In genomic region chr4:101551425-101551824, GRCm38 (mm10) we compare ENCODE assay signal across 14 mouse cellular contexts. TPM values are rescaled to one million over a fixed set of nuclear protein-coding genes. Genes with fewer than 3 reads are reported as not detected.
A peak's percentile ranks its signal among the peaks of the same experiment; 100 is the strongest.
DNase-seq lines count a peak whose midpoint lies in the region; ATAC-seq and TF ChIP-seq lines count a peak whose summit lies in the region.
"Had no signal": no experiment of that assay in that cellular context is flagged by ENCODE, and none has a peak within 500 bp of the region (broad histone marks: within the 10 kb centered on the region; RNA-seq: fewer than 3 reads in every experiment).

No protein-coding gene starts in this region.

- no peaks in the 10 kb centered on the region for H3K9me3 ChIP-seq in E14TG2a.4 (ENCODE audit: low read length)
- H3K9me3 ChIP-seq in forebrain, embryonic 11.5 days (ENCODE audit: control insufficient read depth, low read length) = no peaks in the 10 kb centered on the region
- no peaks in the 10 kb centered on the region for H3K9me3 ChIP-seq in hindbrain, embryonic 12.5 days (replicated peaks)
- no peaks in the 10 kb centered on the region for H3K9me3 ChIP-seq in midbrain, embryonic 13.5 days
- H3K9me3 ChIP-seq in lung, postnatal 0 days (ENCODE audit: low read length) = no peaks in the 10 kb centered on the region
- H3K9me3 ChIP-seq: G1E; heart, embryonic 15.5 days; stomach, embryonic 15.5 days had no signal

- peak overlapping the region; percentile 83 for H3K4me3 ChIP-seq in E14TG2a.4 (replicated peaks; ENCODE audit: low read length)
- H3K4me3 ChIP-seq in forebrain, embryonic 11.5 days (ENCODE audit: low read depth, low read length) = peak overlapping the region; percentile 3; the same call in 1 of the 2 replicates
- peak overlapping the region; percentile 48 for H3K4me3 ChIP-seq in hindbrain, embryonic 12.5 days
- H3K4me3 ChIP-seq in midbrain, embryonic 13.5 days (replicated peaks) = peak overlapping the region; percentile 65
- H3K4me3 ChIP-seq in lung, postnatal 0 days (ENCODE audit: low read depth, low read length) = no peak overlapping the region
- H3K4me3 ChIP-seq: erythroblast, embryonic 14.5 days had no signal

- H3K4me1 ChIP-seq in E14TG2a.4 (replicated peaks; ENCODE audit: low read depth, low read length) = peaks cover 26% of the 10 kb centered on the region
- no peaks in the 10 kb centered on the region for H3K4me1 ChIP-seq in forebrain, embryonic 11.5 days (replicated peaks; ENCODE audit: control insufficient read depth, insufficient read depth, low read length)
- H3K4me1 ChIP-seq in hindbrain, embryonic 12.5 days = peaks cover 11% of the 10 kb centered on the region
- peaks cover 25% of the 10 kb centered on the region for H3K4me1 ChIP-seq in midbrain, embryonic 13.5 days (replicated peaks)
- 0 out of 2 replicates have a peak, but pooled peaks cover 4% of the 10 kb centered on the region for H3K4me1 ChIP-seq in lung, postnatal 0 days (ENCODE audit: insufficient read depth, low read depth, low read length)

- TF ChIP-seq EP300 in lung, postnatal 0 days (IDR thresholded peaks at IDR 0.05) = no peak

- no peak for DNase-seq in forebrain, embryonic 11.5 days (ENCODE audit: low spot score)
- no peak for DNase-seq in lung, postnatal 0 days (ENCODE audit: low spot score)
- no peak for DNase-seq in layer of hippocampus, adult 11-12 months (ENCODE audit: low spot score)
- no peak for DNase-seq in kidney, adult 8-10 months
- no peak for DNase-seq in adipocyte (ENCODE audit: low spot score)

- H3K9ac ChIP-seq in forebrain, embryonic 11.5 days (ENCODE audit: low read length) = no peak overlapping the region
- H3K9ac ChIP-seq in hindbrain, embryonic 12.5 days = peak overlapping the region; percentile 74; the same call in 1 of the 2 replicates
- peak overlapping the region; percentile 78 for H3K9ac ChIP-seq in midbrain, embryonic 13.5 days (replicated peaks)
- H3K9ac ChIP-seq in lung, postnatal 0 days (replicated peaks; ENCODE audit: low read depth) = no peak overlapping the region
- H3K9ac ChIP-seq: heart, embryonic 15.5 days; lung, embryonic 14.5 days; stomach, embryonic 15.5 days had no signal

- ATAC-seq in forebrain, embryonic 11.5 days (replicated peaks; ENCODE audit: low FRiP score) = no peak
- ATAC-seq in hindbrain, embryonic 12.5 days (ENCODE audit: low FRiP score) = no peak
- ATAC-seq in midbrain, embryonic 13.5 days = no peak
- no peak for ATAC-seq in lung, postnatal 0 days
- ATAC-seq: inflammation-experienced regulatory T-cells, adult 6 months had no signal

- 16% methylated on average over 4 of the region's 4 CpGs for WGBS in forebrain, embryonic 11.5 days
- 16% methylated on average over 4 of the region's 4 CpGs for WGBS in hindbrain, embryonic 12.5 days
- 15% methylated on average over 4 of the region's 4 CpGs for WGBS in midbrain, embryonic 13.5 days
- 22% methylated on average over 4 of the region's 4 CpGs for WGBS in lung, postnatal 0 days

- H3K4me2 ChIP-seq in forebrain, embryonic 11.5 days (ENCODE audit: low read depth, low read length, severe bottlenecking) = no peak overlapping the region; the same call in 1 of the 2 replicates
- H3K4me2 ChIP-seq in hindbrain, embryonic 12.5 days (replicated peaks) = peak overlapping the region; percentile 79
- H3K4me2 ChIP-seq in midbrain, embryonic 13.5 days (replicated peaks) = peak overlapping the region; percentile 71
- no peak overlapping the region for H3K4me2 ChIP-seq in lung, postnatal 0 days (replicated peaks; ENCODE audit: low read depth, low read length)

- H3K27ac ChIP-seq in forebrain, embryonic 11.5 days (ENCODE audit: low read depth, low read length) = no peak overlapping the region
- peak overlapping the region; percentile 95; the same call in 1 of the 2 replicates for H3K27ac ChIP-seq in hindbrain, embryonic 12.5 days
- H3K27ac ChIP-seq in midbrain, embryonic 13.5 days = peak overlapping the region; percentile 96
- no peak overlapping the region for H3K27ac ChIP-seq in lung, postnatal 0 days (ENCODE audit: low read length)
- H3K27ac ChIP-seq: heart, embryonic 15.5 days; stomach, embryonic 15.5 days had no signal

- no peak for TF ChIP-seq CTCF in E14TG2a.4 (conservative IDR thresholded peaks at IDR 0.05; ENCODE audit: low read length)
- no peak for TF ChIP-seq CTCF in lung, postnatal 0 days (IDR thresholded peaks at IDR 0.05)

- H3K36me3 ChIP-seq in E14TG2a.4 (ENCODE audit: insufficient read depth, low read length) = no peaks in the 10 kb centered on the region
- no peaks in the 10 kb centered on the region for H3K36me3 ChIP-seq in forebrain, embryonic 11.5 days (ENCODE audit: control insufficient read depth, insufficient read depth, low read length)
- no peaks in the 10 kb centered on the region for H3K36me3 ChIP-seq in hindbrain, embryonic 12.5 days
- no peaks in the 10 kb centered on the region for H3K36me3 ChIP-seq in midbrain, embryonic 13.5 days
- no peaks in the 10 kb centered on the region for H3K36me3 ChIP-seq in lung, postnatal 0 days (ENCODE audit: insufficient read depth, low read length)
- H3K36me3 ChIP-seq: G1E; heart, embryonic 15.5 days; stomach, embryonic 15.5 days had no signal

- 0 out of 2 replicates have a peak, but pooled peaks cover 5% of the 10 kb centered on the region for H3K27me3 ChIP-seq in E14TG2a.4 (ENCODE audit: insufficient read depth, low read length)
- peaks cover 2% of the 10 kb centered on the region for H3K27me3 ChIP-seq in forebrain, embryonic 11.5 days (ENCODE audit: control insufficient read depth, insufficient read depth, low read length)
- peaks cover 12% of the 10 kb centered on the region for H3K27me3 ChIP-seq in hindbrain, embryonic 12.5 days
- peaks cover 11% of the 10 kb centered on the region for H3K27me3 ChIP-seq in midbrain, embryonic 13.5 days
- H3K27me3 ChIP-seq in lung, postnatal 0 days (replicated peaks; ENCODE audit: insufficient read depth, low read length) = 0 out of 2 replicates have a peak, but pooled peaks cover 6% of the 10 kb centered on the region

RNA-seq across cellular contexts. Expression of gene Dnajc6, which starts 55.0 kb away (rescaled TPM):
- 3.0 and 4.0 TPM in 2 replicates for polyA plus RNA-seq in forebrain, embryonic 11.5 days (2014; fragmentation: Nextera tagmentation; extraction: Ambion mirVana)
- polyA plus RNA-seq in hindbrain, embryonic 12.5 days (2016; fragmentation: Nextera tagmentation; extraction: Ambion mirVana) = 15.3 and 17.9 TPM in 2 replicates
- polyA plus RNA-seq in midbrain, embryonic 13.5 days (2015; fragmentation: Nextera tagmentation; extraction: Ambion mirVana) = 23.9 and 24.8 TPM in 2 replicates
- polyA plus RNA-seq in lung, postnatal 0 days (2015; fragmentation: Nextera tagmentation; extraction: Ambion mirVana) = 0.14 and 0.26 TPM in 2 replicates
- polyA plus RNA-seq: erythroblast, embryonic 14.5 days; G1E had no signal

Comparison
In these comparisons a context has a peak if more than half of its experiments do, and no peak if none do; other contexts are left out.
1. H3K27ac ChIP-seq: peak in hindbrain, embryonic 12.5 days (single experiment) and midbrain, embryonic 13.5 days (single experiment); none in forebrain, embryonic 11.5 days (single experiment) and lung, postnatal 0 days (single experiment).
2. H3K4me2 ChIP-seq: peak in hindbrain, embryonic 12.5 days (single experiment) and midbrain, embryonic 13.5 days (single experiment); none in forebrain, embryonic 11.5 days (single experiment) and lung, postnatal 0 days (single experiment).
3. H3K9ac ChIP-seq: peak in hindbrain, embryonic 12.5 days (single experiment) and midbrain, embryonic 13.5 days (single experiment); none in forebrain, embryonic 11.5 days (single experiment) and lung, postnatal 0 days (single experiment).